Mouse (Mus musculus) CH12.LX (cell line): ENCODE data around the gene Rtl6.

Experiments used
- CTCF ChIP-seq, 2 experiments: IDR thresholded peaks in 1 of 2; conservative IDR thresholded peaks in 1 of 2; 2 replicates each; pipeline ENCODE4 v1.5.1; 2011 to 2012; ENCODE audit warnings: low read depth in 2 of 2, low read length in 2 of 2, improper control_type of control experiment in 1 of 2, inconsistent platforms in 1 of 2, mild to moderate bottlenecking in 1 of 2, moderate library complexity in 1 of 2
- EP300 ChIP-seq: IDR thresholded peaks from 2 replicates; pipeline ENCODE4 v1.6.1; 2011; ENCODE audit warnings: low read length, improper control_type of control experiment
- HCFC1 ChIP-seq: IDR thresholded peaks from 2 replicates; pipeline ENCODE4 v1.6.1; 2012; ENCODE audit warnings: low read depth, mild to moderate bottlenecking, inconsistent platforms, low read length, improper control_type of control experiment
- KAT2A ChIP-seq: IDR thresholded peaks from 2 replicates; pipeline ENCODE4 v1.6.1; 2012; ENCODE audit warnings: low read length, improper control_type of control experiment, inconsistent platforms; ENCODE audit not compliant: insufficient replicate concordance
- MEF2A ChIP-seq: IDR thresholded peaks from 2 replicates; pipeline ENCODE4 v1.6.1; 2014; ENCODE audit warnings: low read depth, mild to moderate bottlenecking, inconsistent platforms, low read length, improper control_type of control experiment, borderline replicate concordance
- SIN3A ChIP-seq: IDR thresholded peaks from 2 replicates; pipeline ENCODE4 v1.6.1; 2012; ENCODE audit warnings: low read length, improper control_type of control experiment, inconsistent platforms
- USF1 ChIP-seq: IDR thresholded peaks from 2 replicates; pipeline ENCODE4 v1.6.1; 2014; ENCODE audit warnings: low read depth, mild to moderate bottlenecking, inconsistent platforms, low read length, improper control_type of control experiment
- USF2 ChIP-seq: conservative IDR thresholded peaks from 2 replicates; pipeline ENCODE4 v1.6.1; 2011; ENCODE audit warnings: low read depth, low read length, improper control_type of control experiment
- ZC3H11A ChIP-seq: IDR thresholded peaks from 2 replicates; pipeline ENCODE4 v1.6.1; 2012; ENCODE audit warnings: low read depth, mild to moderate bottlenecking, inconsistent platforms, low read length, improper control_type of control experiment

DNA sequence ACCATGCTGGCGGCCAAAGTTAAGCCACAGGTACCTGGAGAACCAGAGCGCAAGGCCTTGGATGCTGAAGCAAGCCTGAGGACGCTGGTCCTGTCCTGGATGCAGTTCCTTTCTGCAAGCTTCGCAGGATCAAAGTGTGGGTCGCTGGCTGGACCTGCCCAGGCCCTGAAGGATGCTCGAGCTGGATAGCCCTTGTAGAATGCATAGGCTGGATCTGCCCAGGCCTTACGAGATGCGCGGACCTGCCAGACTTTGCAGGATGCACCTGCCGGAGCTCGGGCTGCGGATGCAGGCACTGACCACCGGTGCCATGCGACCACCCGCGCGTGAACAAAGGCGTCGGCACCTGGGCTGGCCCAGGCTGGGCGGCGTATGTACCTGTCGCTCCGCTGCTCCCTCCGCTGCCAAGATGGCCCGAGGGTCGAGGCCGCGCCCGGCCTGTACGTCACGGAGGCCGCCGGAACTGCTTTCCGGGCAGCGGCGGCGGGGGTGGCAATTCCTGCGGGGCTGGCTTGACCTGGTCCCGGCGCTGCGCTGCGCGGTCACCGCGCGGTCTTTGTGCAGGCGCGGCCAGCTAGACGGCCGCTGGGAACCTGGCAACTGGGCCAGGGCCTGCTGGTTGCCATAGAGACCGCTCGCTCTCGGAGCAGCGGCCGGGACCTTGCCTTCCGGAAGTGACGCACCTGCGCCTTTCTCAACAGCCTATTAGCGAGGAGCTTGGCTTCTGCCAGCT, at the start of gene Rtl6:
- TF ChIP-seq CTCF (conservative IDR thresholded peaks at IDR 0.05 in 1 of 2, IDR thresholded peaks at IDR 0.05 in 1 of 2; ENCODE audit: low read depth in 2 of 2, low read length in 2 of 2) (no peak), USF2 (no peak), MEF2A (no peak), EP300 (no peak), SIN3A (no peak), USF1 (no peak), KAT2A (no peak), HCFC1 (no peak), ZC3H11A (no peak)
